Mouse (Mus musculus): ENCODE results near the gene Gapdh. TPM values are rescaled to one million over a fixed set of nuclear protein-coding genes. Genes with fewer than 3 reads are reported as not detected.

Gapdh gene
- 17.5 TPM for polyA plus RNA-seq (2014; fragmentation: Illumina TruSeq; extraction: RNeasy Lipid Tissue Mini Kit (QIAGEN cat#74804); ENCODE audit: low read depth, low replicate concordance)

DNA sequence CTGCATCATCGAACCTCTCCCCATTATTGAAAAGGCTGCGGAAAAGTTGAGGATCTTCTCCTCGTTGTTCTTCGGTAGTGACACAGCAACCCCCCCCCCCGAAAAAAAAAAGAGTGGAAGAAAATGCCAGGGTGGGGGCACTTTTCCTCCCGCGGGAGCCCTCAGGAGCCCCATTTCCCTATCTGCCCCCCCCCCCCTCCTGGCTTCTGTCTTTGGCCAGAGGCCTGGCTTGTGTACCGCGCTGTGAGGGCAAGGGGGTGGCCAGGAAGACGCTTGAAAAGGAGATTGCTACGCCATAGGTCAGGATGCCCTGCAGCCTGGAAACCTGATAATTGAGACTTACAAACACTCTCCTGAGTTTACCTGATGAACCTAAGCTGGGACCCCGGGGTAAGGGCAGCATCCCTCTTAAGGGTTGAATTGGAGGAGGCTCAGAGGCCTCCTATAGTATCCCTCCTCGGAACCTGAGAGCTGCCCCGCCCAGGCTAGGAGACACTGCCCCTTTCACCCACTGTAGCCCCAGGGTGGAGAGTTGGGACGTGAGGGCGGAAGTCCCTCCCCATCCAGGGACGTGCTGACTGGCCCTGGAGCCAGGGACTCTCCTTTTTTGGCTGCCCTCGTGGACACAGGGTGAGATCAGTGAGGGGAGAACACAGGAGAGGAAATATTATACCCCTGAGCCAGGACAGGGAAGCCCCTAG is at the start of gene Gapdh:
Gapdh (minus strand) TSS at position 417 of the 701 bp plus-strand sequence.

DNA sequence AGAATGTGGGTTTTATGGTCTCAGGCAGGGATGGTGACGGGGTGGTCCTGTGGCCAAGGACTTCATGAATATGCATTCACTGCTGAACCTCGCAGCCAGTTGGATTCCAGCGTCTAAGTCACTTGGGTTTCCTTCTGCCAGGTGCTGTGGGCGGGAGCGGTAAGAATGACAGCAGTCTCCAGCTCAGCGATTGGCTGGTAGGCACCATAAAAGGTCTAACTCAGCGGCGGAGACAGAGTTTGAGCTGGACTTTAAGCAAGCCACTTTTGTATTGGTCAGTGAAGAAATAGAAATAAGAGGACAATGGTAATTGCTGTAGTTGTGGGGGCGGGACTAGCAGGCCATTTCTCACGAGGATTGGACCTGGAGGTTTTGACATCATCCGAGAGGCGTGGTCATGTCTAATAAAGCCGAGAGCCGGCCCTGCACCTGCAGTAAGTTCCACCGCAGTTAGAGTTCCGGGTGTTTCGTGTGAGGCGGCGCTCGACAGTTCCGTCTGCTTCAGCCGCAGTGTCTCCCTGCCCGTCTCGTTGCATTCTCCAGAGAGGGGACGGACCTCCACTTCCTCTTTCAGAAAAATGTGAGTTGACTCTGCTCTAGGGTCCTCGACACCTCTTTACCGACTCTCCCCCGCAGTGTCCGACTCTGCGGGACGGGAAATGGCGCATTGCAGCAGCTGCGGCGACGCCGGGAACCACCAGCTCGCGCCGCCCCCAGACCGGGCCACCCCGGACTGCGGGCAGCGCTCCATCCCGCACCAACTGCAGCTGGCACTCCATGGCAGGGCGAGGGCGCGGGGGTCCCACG is 49.1 kb upstream of the Gapdh start, which contains the start of gene Vamp1:
Vamp1 (plus strand) TSS at position 404 of the 807 bp plus-strand sequence.

DNA sequence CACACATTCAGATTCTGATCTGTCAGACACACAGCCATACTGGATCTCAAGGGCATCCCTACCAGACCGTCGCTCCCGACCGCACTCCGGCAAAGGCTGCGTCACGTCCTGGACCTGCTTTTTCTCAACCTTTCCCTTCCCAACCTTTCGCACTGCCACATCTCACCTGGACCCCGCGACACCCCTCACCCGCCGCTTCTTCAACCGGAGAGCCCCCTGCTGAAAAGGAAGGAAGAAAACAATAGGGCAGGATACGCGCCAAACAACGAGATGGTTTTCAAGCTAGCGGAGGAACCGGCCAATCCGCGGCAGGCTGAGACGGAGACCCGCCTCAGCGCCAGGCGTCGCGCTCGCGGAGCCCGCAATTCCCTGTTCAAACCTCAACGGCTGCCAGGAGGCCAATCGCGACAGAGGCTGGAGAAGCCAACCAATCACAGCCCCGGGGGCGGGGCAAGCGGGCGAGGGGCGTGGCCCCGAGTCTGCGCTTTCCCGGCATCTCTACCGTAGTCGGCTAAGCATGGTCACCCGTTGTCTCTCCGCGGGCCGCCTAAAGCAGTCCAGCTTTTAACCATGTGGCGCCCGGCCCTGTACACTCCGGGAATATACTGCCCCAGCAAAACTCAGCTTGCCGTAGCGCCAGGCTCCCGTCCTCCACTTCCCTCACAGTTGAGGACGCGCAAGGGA is 25.2 kb upstream of the Gapdh start, which contains the start of the genes Ncapd2 and Mrpl51:
Ncapd2 (minus strand) TSS at position 370 of the 684 bp plus-strand sequence.
Mrpl51 (plus strand) TSS at position 470 of the 684 bp plus-strand sequence.

DNA sequence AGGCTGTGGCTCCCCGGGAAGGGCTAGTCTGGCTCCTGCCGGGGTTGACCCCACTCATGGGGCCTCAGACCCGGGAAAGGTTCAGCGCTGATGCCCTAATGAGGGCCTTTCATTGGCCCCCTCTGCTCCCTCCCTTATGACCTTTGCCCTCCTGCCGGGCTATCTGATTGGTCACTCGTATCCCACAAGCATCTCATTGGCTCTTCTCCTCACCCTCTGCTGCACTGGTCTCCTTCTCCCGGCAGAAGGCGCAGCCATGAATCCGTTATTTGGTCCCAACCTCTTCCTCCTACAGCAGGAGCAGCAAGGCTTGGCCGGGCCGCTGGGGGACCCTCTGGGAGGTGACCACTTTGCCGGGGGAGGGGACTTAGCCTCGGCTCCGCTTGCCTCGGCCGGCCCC is 21.3 kb downstream of the Gapdh start, which contains the start of gene Iffo1:
Iffo1 (plus strand) TSS at position 241 of the 400 bp plus-strand sequence.

DNA sequence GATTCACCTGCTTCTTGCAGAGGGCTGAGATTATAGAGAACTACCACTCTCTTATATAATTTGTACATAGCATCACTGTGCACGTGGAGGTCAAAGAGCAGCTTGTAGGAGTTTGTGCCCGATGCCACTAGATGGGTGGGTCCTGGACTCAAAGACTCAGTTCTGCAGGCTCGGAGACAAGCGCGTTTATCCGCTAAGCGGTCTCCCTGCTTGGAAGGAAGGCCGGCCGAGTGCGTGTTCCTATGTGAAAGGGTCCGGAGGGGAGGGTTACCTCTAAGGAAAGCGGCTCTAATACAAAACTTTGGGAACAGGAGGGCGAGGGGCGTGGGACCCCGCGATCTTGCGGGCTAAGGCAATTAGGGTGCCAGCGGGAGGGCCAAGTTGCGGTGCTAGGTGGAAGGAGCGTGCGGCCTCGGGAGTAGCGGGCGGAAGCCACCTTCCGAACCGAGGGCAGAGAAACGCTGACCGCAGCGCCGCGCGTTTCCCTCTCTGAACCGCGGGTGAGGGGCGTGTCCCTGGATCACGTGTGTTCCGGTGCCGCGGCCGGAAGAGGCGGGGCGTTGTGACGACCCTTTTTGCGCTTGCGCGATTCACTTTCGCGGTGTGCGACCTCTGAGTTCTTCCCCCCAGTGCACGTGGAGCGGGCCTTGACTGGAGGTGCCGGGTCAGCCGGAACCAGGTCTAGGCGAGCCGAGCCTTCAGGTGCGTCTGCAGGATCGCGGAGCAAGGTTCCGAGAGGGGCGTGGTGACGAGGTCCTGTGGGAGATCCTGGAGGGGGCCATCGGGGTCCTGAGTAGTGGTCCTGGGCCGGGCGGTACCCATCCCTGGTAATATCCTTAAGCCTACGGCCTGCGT is 34.7 kb downstream of the Gapdh start, which contains the start of gene Nop2:
Nop2 (plus strand) TSS at position 608 of the 855 bp plus-strand sequence.

Other genes with a start within 250 kb of the Gapdh start
- gene Ptms, start 246.4 kb downstream of the Gapdh start, polyA plus RNA-seq (2014; fragmentation: Illumina TruSeq; extraction: RNeasy Lipid Tissue Mini Kit (QIAGEN cat#74804); ENCODE audit: low read depth, low replicate concordance): 19.0 TPM
- 2.7 TPM for gene Mlf2, start 235.1 kb downstream of the Gapdh start, polyA plus RNA-seq (2014; fragmentation: Illumina TruSeq; extraction: RNeasy Lipid Tissue Mini Kit (QIAGEN cat#74804); ENCODE audit: low read depth, low replicate concordance)
- gene Cops7a, start 200.9 kb downstream of the Gapdh start, polyA plus RNA-seq (2014; fragmentation: Illumina TruSeq; extraction: RNeasy Lipid Tissue Mini Kit (QIAGEN cat#74804); ENCODE audit: low read depth, low replicate concordance): 36.9 TPM
- gene Pianp, start 169.8 kb downstream of the Gapdh start, polyA plus RNA-seq (2014; fragmentation: Illumina TruSeq; extraction: RNeasy Lipid Tissue Mini Kit (QIAGEN cat#74804); ENCODE audit: low read depth, low replicate concordance): not detected
- 25.2 TPM for gene Zfp384, start 157.3 kb downstream of the Gapdh start, polyA plus RNA-seq (2014; fragmentation: Illumina TruSeq; extraction: RNeasy Lipid Tissue Mini Kit (QIAGEN cat#74804); ENCODE audit: low read depth, low replicate concordance)
- 3.7 TPM for gene Ing4, start 126.7 kb downstream of the Gapdh start, polyA plus RNA-seq (2014; fragmentation: Illumina TruSeq; extraction: RNeasy Lipid Tissue Mini Kit (QIAGEN cat#74804); ENCODE audit: low read depth, low replicate concordance)
- gene Acrbp, start 116.8 kb downstream of the Gapdh start, polyA plus RNA-seq (2014; fragmentation: Illumina TruSeq; extraction: RNeasy Lipid Tissue Mini Kit (QIAGEN cat#74804); ENCODE audit: low read depth, low replicate concordance): 113 TPM
- not detected for gene Lpar5, start 98.5 kb downstream of the Gapdh start, polyA plus RNA-seq (2014; fragmentation: Illumina TruSeq; extraction: RNeasy Lipid Tissue Mini Kit (QIAGEN cat#74804); ENCODE audit: low read depth, low replicate concordance)
- gene Chd4, start 70.5 kb downstream of the Gapdh start, polyA plus RNA-seq (2014; fragmentation: Illumina TruSeq; extraction: RNeasy Lipid Tissue Mini Kit (QIAGEN cat#74804); ENCODE audit: low read depth, low replicate concordance): 85.2 TPM
- 3.4 TPM for gene Nop2, start 34.6 kb downstream of the Gapdh start, polyA plus RNA-seq (2014; fragmentation: Illumina TruSeq; extraction: RNeasy Lipid Tissue Mini Kit (QIAGEN cat#74804); ENCODE audit: low read depth, low replicate concordance)
- 9.8 TPM for gene Iffo1, start 21.2 kb downstream of the Gapdh start, polyA plus RNA-seq (2014; fragmentation: Illumina TruSeq; extraction: RNeasy Lipid Tissue Mini Kit (QIAGEN cat#74804); ENCODE audit: low read depth, low replicate concordance)
- gene Ncapd2, start 25.2 kb upstream of the Gapdh start, polyA plus RNA-seq (2014; fragmentation: Illumina TruSeq; extraction: RNeasy Lipid Tissue Mini Kit (QIAGEN cat#74804); ENCODE audit: low read depth, low replicate concordance): 20.1 TPM
- 192 TPM for gene Mrpl51, start 25.3 kb upstream of the Gapdh start, polyA plus RNA-seq (2014; fragmentation: Illumina TruSeq; extraction: RNeasy Lipid Tissue Mini Kit (QIAGEN cat#74804); ENCODE audit: low read depth, low replicate concordance)
- gene Vamp1, start 49.1 kb upstream of the Gapdh start, polyA plus RNA-seq (2014; fragmentation: Illumina TruSeq; extraction: RNeasy Lipid Tissue Mini Kit (QIAGEN cat#74804); ENCODE audit: low read depth, low replicate concordance): 5.9 TPM
- 0.94 TPM for gene Tapbpl, start 65.4 kb upstream of the Gapdh start, polyA plus RNA-seq (2014; fragmentation: Illumina TruSeq; extraction: RNeasy Lipid Tissue Mini Kit (QIAGEN cat#74804); ENCODE audit: low read depth, low replicate concordance)
- not detected for gene Cd27, start 70.5 kb upstream of the Gapdh start, polyA plus RNA-seq (2014; fragmentation: Illumina TruSeq; extraction: RNeasy Lipid Tissue Mini Kit (QIAGEN cat#74804); ENCODE audit: low read depth, low replicate concordance)
- gene Tuba3a, start 119.6 kb upstream of the Gapdh start, polyA plus RNA-seq (2014; fragmentation: Illumina TruSeq; extraction: RNeasy Lipid Tissue Mini Kit (QIAGEN cat#74804); ENCODE audit: low read depth, low replicate concordance): 31.4 TPM
- 0.22 TPM for gene Ltbr, start 147.4 kb upstream of the Gapdh start, polyA plus RNA-seq (2014; fragmentation: Illumina TruSeq; extraction: RNeasy Lipid Tissue Mini Kit (QIAGEN cat#74804); ENCODE audit: low read depth, low replicate concordance)
- 0.06 TPM for gene Scnn1a, start 154.2 kb upstream of the Gapdh start, polyA plus RNA-seq (2014; fragmentation: Illumina TruSeq; extraction: RNeasy Lipid Tissue Mini Kit (QIAGEN cat#74804); ENCODE audit: low read depth, low replicate concordance)
- 2.2 TPM for gene Tnfrsf1a, start 182.9 kb upstream of the Gapdh start, polyA plus RNA-seq (2014; fragmentation: Illumina TruSeq; extraction: RNeasy Lipid Tissue Mini Kit (QIAGEN cat#74804); ENCODE audit: low read depth, low replicate concordance)
- gene Plekhg6, start 214.3 kb upstream of the Gapdh start, polyA plus RNA-seq (2014; fragmentation: Illumina TruSeq; extraction: RNeasy Lipid Tissue Mini Kit (QIAGEN cat#74804); ENCODE audit: low read depth, low replicate concordance): not detected

Data from testis, adult 10 weeks (tissue).